Mouse (Mus musculus) stomach, postnatal 0 days (tissue): Measurements from ENCODE around the gene Recql5. TPM values are rescaled to one million over a fixed set of nuclear protein-coding genes. Genes with fewer than 3 reads are reported as not detected.
A peak's percentile ranks its signal among the peaks of the same experiment; 100 is the strongest.

Source experiments
- ATAC-seq: fragments of 200-750 bp; cut with Nextera tagmentation; 2 replicates; pipeline ENCODE4 v1.8.0; 2017; ENCODE audit not compliant: low FRiP score, low TSS enrichment
- DNase-seq: peaks from one replicate; pipeline ENCODE4 v3.0.0-alpha.2; 2016; ENCODE audit warnings: low spot score
- H3K27ac ChIP-seq: fragments of 300-500 bp; sonication (generic); replicated peaks from 2 replicates; pipeline ENCODE4 v1.5.1; 2014; ENCODE audit warnings: mild to moderate bottlenecking, control low read depth
- H3K27me3 ChIP-seq: fragments of 300-500 bp; sonication (generic); 2 replicates; pipeline ENCODE4 v1.6.1; 2014; ENCODE audit warnings: low read length; ENCODE audit not compliant: control insufficient read depth, insufficient read depth
- H3K36me3 ChIP-seq: fragments of 300-500 bp; sonication (generic); 2 replicates; pipeline ENCODE4 v1.6.1; 2014; ENCODE audit warnings: low read length, mixed read lengths; ENCODE audit not compliant: control insufficient read depth, insufficient read depth
- H3K4me1 ChIP-seq: fragments of 300-500 bp; sonication (generic); replicated peaks from 2 replicates; pipeline ENCODE4 v1.6.1; 2014; ENCODE audit warnings: antibody characterized with exemption; ENCODE audit not compliant: control insufficient read depth, insufficient read depth
- H3K4me2 ChIP-seq: fragments of 300-500 bp; sonication (generic); replicated peaks from 2 replicates; pipeline ENCODE4 v1.6.1; 2014; ENCODE audit warnings: low read depth, mild to moderate bottlenecking, control low read depth, moderate library complexity
- H3K4me3 ChIP-seq: fragments of 300-500 bp; sonication (generic); 2 replicates; pipeline ENCODE4 v1.5.1; 2014; ENCODE audit warnings: low read depth, low read length, control low read depth
- H3K9ac ChIP-seq: fragments of 300-500 bp; sonication (generic); 2 replicates; pipeline ENCODE4 v1.6.1; 2014; ENCODE audit warnings: mild to moderate bottlenecking, low read length, control low read depth, mixed read lengths
- H3K9me3 ChIP-seq: fragments of 300-500 bp; sonication (generic); 2 replicates; pipeline ENCODE4 v1.6.1; 2016; ENCODE audit warnings: low read length; ENCODE audit not compliant: control insufficient read depth
- CTCF ChIP-seq: IDR thresholded peaks from 2 replicates; pipeline ENCODE4 v1.5.1; 2016; ENCODE audit warnings: antibody characterized with exemption, low read depth, mild to moderate bottlenecking, moderate library complexity
- EP300 ChIP-seq: optimal IDR thresholded peaks from 2 replicates; pipeline ENCODE3; 2016; ENCODE audit warnings: antibody characterized with exemption
- WGBS: fragments of 180-500 bp; shearing (Covaris S2); extraction: QIAGEN DNeasy Blood & Tissue Kit; methylation state at CpG from one replicate; pipeline ENCODE4 v1.1.7; 2014; 5-methylcytosine and 5-hydroxymethylcytosine counted together
- polyA plus RNA-seq: library from polyadenylated mRNA; unstranded; fragments of >200 nt; fragmentation: Nextera tagmentation; extraction: Ambion mirVana; gene quantifications from 2 replicates; pipeline ENCODE4 v1.2.1, GENCODE M21; 2015

Recql5 gene
- polyA plus RNA-seq, 1 experiment from 2014 or later = 7.2 TPM

DNA sequence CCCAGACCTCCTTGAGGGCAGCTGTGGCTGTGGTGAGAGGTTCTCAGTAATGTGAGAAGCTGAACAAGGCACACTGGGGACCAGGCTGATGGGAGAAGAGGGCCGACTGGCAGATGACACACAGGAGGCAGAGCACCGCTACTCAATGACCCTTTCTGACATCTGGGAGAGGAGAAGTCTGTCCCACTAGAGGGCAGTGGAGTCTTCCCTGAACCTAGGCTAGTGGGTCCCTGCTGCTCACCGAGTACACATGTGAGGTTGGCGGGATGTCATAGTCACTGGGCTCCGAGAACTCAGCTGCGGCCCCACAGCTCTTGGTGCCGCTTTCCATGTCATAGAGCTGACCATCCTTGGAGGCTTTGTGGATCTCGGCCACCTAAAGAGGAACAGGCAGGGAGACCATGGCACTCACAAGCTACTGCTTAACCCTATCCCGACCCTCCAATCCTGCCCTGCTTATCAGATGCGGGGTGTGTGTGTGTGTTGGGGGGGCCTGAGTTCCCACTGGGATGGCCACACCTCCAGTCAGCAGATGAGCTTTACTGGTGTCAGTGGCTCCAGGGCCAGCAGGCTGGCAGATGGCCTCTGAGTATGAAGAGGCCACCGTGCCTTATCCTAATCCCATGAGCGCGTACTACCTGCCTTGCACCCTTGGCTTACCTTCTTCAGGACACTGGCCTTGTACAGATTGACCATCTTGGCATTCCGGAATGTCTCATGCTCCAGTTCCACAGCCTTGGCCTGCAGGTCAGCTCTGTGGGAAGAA, 38.3 kb downstream of the Recql5 start:
- Histone ChIP-seq H3K9me3 (no peaks in the 10 kb centered on the region), H3K36me3 (peaks cover 8% of the 10 kb centered on the region; the same call in 1 of the 2 replicates), H3K9ac (no peak overlapping the region), H3K4me3 (no peak overlapping the region), H3K4me1 (0 out of 2 replicates have a peak, but pooled peaks cover 7% of the 10 kb centered on the region), H3K27ac (no peak overlapping the region), H3K27me3 (no peaks in the 10 kb centered on the region), H3K4me2 (no peak overlapping the region)
- 69% methylated on average over 14 of the region's 14 CpGs for WGBS
- DNase-seq (peak; percentile 47), ATAC-seq (no peak)
- TF ChIP-seq CTCF = peak; percentile 69
- no peak for TF ChIP-seq EP300

DNA sequence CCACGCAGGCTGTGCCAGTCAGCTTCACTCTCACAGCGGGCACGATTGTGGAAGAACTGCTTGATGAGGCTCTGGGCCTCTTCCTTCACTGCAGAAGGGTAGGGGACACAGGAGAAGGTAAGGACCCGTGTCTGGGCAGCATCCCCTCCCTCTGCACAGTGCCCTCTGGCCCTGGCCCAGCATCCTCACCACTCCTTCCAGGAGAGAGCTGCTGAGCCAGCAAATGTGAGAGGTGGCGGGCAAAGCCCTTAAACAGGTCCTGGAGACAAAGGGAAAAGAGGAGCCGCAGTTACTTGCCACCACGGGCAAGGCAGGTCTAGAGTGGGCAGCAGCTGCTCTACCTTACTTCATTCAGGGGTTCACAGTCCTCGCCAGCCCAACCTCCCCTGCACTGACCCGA, 40.2 kb downstream of the Recql5 start:
- H3K4me1 ChIP-seq = no peaks in the 10 kb centered on the region
- no peak for ATAC-seq

DNA sequence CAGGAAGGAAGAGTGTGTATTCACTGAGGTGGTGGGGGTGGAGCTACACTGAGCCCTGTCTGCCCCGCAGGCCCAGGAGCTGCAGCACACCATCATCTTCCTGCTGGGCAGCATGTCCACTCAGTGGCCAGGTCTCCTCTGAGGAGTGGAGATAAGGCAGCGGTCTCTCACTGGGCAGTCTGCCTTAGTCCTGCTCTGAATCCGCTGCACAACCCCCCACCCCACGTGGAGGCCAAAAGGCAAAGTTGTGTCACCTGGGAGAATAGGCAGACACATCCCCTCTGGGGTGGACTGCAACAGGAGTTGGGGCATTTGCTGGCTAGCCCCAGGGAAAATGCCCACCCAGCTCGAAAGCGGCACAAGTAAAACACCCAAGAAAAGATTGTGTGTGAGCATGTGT, 41.1 kb downstream of the Recql5 start:
- Histone ChIP-seq H3K9me3 (no peaks in the 10 kb centered on the region), H3K4me2 (no peak overlapping the region), H3K27ac (no peak overlapping the region), H3K9ac (no peak overlapping the region), H3K27me3 (no peaks in the 10 kb centered on the region), H3K4me3 (no peak overlapping the region), H3K4me1 (no peaks in the 10 kb centered on the region), H3K36me3 (peaks cover 8% of the 10 kb centered on the region; the same call in 1 of the 2 replicates)
- 63% methylated on average over 6 of the region's 6 CpGs for WGBS
- DNase-seq (no peak), ATAC-seq (no peak)
- TF ChIP-seq CTCF (no peak), EP300 (no peak)

More for the DNA sequence above, 40.2 kb downstream of the Recql5 start:
- TF ChIP-seq CTCF (no peak), EP300 (no peak)
- Histone ChIP-seq H3K9ac (no peak overlapping the region), H3K27ac (no peak overlapping the region), H3K9me3 (no peaks in the 10 kb centered on the region), H3K4me3 (no peak overlapping the region), H3K4me2 (no peak overlapping the region), H3K36me3 (peaks cover 8% of the 10 kb centered on the region; the same call in 1 of the 2 replicates), H3K27me3 (no peaks in the 10 kb centered on the region)
- WGBS = 85% methylated on average over 9 of the region's 9 CpGs
- no peak for DNase-seq

DNA sequence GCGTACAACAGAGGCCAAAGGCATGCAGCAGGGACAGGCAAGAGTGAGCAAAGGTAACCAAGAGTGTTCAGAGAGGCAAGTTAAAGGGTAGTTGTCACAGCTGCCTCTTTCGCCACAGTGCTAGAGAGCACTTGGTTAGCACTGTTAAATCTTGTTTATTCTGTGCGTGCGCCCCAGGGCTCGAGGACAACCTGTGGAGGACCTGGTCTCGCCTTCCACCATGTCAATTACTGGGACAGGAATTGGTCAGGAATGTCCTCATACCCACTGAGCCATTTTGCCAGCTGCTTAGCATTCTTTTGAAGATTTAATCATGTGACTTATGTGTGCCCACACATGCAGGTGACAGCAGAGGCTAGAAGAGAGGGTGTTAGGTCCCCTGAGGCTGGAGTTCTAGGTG, 44.1 kb downstream of the Recql5 start:
- ATAC-seq = no peak
- H3K9ac ChIP-seq = no peak overlapping the region
- H3K4me1 ChIP-seq = no peaks in the 10 kb centered on the region
- H3K27me3 ChIP-seq = no peaks in the 10 kb centered on the region
- H3K4me2 ChIP-seq = no peak overlapping the region
- TF ChIP-seq EP300 (no peak), CTCF (no peak)
- WGBS = 73% methylated on average over 6 of the region's 6 CpGs
- H3K36me3 ChIP-seq = peaks cover 4% of the 10 kb centered on the region; the same call in 1 of the 2 replicates
- no peak overlapping the region for H3K4me3 ChIP-seq
- DNase-seq = no peak
- H3K9me3 ChIP-seq = no peaks in the 10 kb centered on the region
- H3K27ac ChIP-seq = no peak overlapping the region

DNA sequence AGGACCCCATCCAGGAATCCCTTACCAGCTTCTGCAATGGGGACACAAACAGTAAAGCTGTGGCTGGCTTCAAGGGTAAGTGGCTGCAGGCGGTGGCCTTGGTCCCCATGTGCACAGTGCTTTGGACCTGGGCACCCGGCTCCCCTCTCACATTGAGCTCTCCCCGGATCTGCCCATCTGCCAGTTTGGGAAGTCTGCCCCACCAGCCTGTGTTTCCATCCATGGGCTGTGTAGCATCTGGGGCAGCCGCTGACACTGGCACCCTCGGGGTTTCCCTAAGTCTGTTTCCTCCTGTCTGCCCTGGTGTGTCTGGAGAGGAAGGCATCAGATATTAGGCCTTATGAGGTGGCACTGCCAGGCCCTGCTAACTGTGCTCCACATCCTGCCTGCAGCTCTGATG, 45.3 kb downstream of the Recql5 start:
- no peak for DNase-seq
- H3K9me3 ChIP-seq = no peaks in the 10 kb centered on the region
- ATAC-seq = no peak
- TF ChIP-seq CTCF (no peak), EP300 (no peak)
- H3K27me3 ChIP-seq = no peaks in the 10 kb centered on the region
- no peak overlapping the region for H3K4me2 ChIP-seq
- no peak overlapping the region for H3K4me3 ChIP-seq
- H3K9ac ChIP-seq = no peak overlapping the region
- H3K4me1 ChIP-seq = no peaks in the 10 kb centered on the region
- 81% methylated on average over 5 of the region's 5 CpGs for WGBS
- peaks cover 2% of the 10 kb centered on the region; the same call in 1 of the 2 replicates for H3K36me3 ChIP-seq
- no peak overlapping the region for H3K27ac ChIP-seq

DNA sequence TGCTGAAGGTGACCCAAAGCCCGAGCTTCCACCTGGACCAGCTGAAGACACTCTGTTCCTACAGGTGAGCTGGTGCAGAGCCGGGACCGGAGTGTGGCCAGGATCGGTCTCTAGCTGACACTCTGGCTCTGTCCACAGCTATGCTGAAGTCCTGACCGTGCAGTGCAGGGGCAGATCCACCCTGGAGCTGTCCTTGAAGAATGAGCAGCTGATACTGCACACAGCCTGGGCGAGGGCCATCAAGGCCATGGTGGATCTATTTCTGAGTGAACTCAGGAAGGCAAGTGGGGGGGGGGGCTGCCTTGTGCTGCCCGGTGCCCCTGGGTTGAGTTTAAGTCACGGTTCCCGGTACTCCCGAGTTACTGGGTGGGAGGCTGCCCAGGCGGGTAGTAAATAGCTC, 46.8 kb downstream of the Recql5 start:
- DNase-seq = no peak
- Histone ChIP-seq H3K36me3 (no peaks in the 10 kb centered on the region), H3K4me3 (no peak overlapping the region), H3K27me3 (no peaks in the 10 kb centered on the region), H3K4me2 (no peak overlapping the region), H3K9me3 (no peaks in the 10 kb centered on the region), H3K4me1 (no peaks in the 10 kb centered on the region), H3K9ac (no peak overlapping the region), H3K27ac (no peak overlapping the region)
- 0 out of 2 replicates have a peak, but pooled peaks have one; percentile 8 for ATAC-seq
- WGBS = 85% methylated on average over 11 of the region's 11 CpGs
- TF ChIP-seq EP300 (no peak), CTCF (no peak)
